Mouse (Mus musculus) gastrocnemius, postnatal 4 days (tissue): ENCODE results near the gene Ints14. TPM values are rescaled to one million over a fixed set of nuclear protein-coding genes. Genes with fewer than 3 reads are reported as not detected.
A peak's percentile ranks its signal among the peaks of the same experiment; 100 is the strongest.

Experiments used
- DNase-seq, 2 experiments: peaks; one replicate each; pipeline ENCODE4 v3.0.0; 2021 to 2022; ENCODE audit warnings: low spot score in 2 of 2, mixed read lengths in 2 of 2
- long read RNA-seq, 2 experiments: library from polyadenylated mRNA; stranded (forward); transcript quantifications; one replicate each; pipeline ENCODE4 v2.0.0; 2021
- total RNA-seq, 2 experiments: library from RNA; stranded (reverse); gene quantifications; 2 replicates each; pipeline ENCODE4 v1.2.3; 2021

Ints14 gene
- total RNA-seq: 10 to 100 TPM; 23.9 to 26.5 TPM
- long read RNA-seq, experiment 1, transcript Ints14-202 (13 exons, 2,820 nt): major isoform, 19 of 33 reads
- long read RNA-seq, experiment 1, partial matches to known transcripts: 3 of 33 reads
- long read RNA-seq, experiment 1, other reads (novel, unspliced or antisense): 7 of 33 reads
- long read RNA-seq, experiment 2, transcript Ints14-202 (13 exons, 2,820 nt): major isoform, 21 of 44 reads
- long read RNA-seq, experiment 2, transcript Ints14-201 (13 exons, 2,837 nt): minor isoform, 5 of 44 reads
- long read RNA-seq, experiment 2, partial matches to known transcripts: 11 of 44 reads
- long read RNA-seq, experiment 2, other reads (novel, unspliced or antisense): 7 of 44 reads

- DNase-seq: peak; percentile 89 to 94
Observed at GRCm38 (mm10) chr9:64960117-64960977, at the start of gene Ints14. Ints14 (plus strand) TSS chr9:64960905.

GRCm38 (mm10) chr9:64913406-64913805 is 47.3 kb upstream of the Ints14 start:
- DNase-seq: no peak

GRCm38 (mm10) chr9:64913973-64914372 is 46.7 kb upstream of the Ints14 start:
- DNase-seq: no peak

- no peak for DNase-seq
Observed at GRCm38 (mm10) chr9:64914629-64915028, 46.1 kb upstream of the Ints14 start.

- DNase-seq: no peak
Observed at GRCm38 (mm10) chr9:64918560-64918959, 42.1 kb upstream of the Ints14 start.

GRCm38 (mm10) chr9:64925771-64926170 is 34.9 kb upstream of the Ints14 start:
- DNase-seq: no peak

GRCm38 (mm10) chr9:64926201-64926991 is 34.3 kb upstream of the Ints14 start:
- DNase-seq: peak in 1 of 2 experiments; percentile 53

GRCm38 (mm10) chr9:64930256-64930655 is 30.4 kb upstream of the Ints14 start:
- no peak for DNase-seq

- DNase-seq: no peak
Observed at GRCm38 (mm10) chr9:64931751-64932610, 28.7 kb upstream of the Ints14 start.

- DNase-seq: peak in 1 of 2 experiments; percentile 29
Observed at GRCm38 (mm10) chr9:64934015-64934754, 26.5 kb upstream of the Ints14 start.

GRCm38 (mm10) chr9:64936508-64936907 is 24.2 kb upstream of the Ints14 start:
- DNase-seq: peak in 1 of 2 experiments; percentile 37

- DNase-seq: no peak
Observed at GRCm38 (mm10) chr9:64937491-64937890, 23.2 kb upstream of the Ints14 start.

GRCm38 (mm10) chr9:64938535-64938934 is 22.2 kb upstream of the Ints14 start:
- DNase-seq: no peak

GRCm38 (mm10) chr9:64939281-64939680 is 21.4 kb upstream of the Ints14 start:
- no peak for DNase-seq

GRCm38 (mm10) chr9:64939790-64940189 is 20.9 kb upstream of the Ints14 start:
- no peak for DNase-seq

GRCm38 (mm10) chr9:64940731-64941346 is 19.9 kb upstream of the Ints14 start:
- no peak for DNase-seq

- DNase-seq: no peak
Observed at GRCm38 (mm10) chr9:64941650-64942049, 19.1 kb upstream of the Ints14 start.

- DNase-seq: no peak
Observed at GRCm38 (mm10) chr9:64943997-64944396, 16.7 kb upstream of the Ints14 start.

- DNase-seq: no peak
Observed at GRCm38 (mm10) chr9:64947483-64948095, 13.1 kb upstream of the Ints14 start.
